Mouse (Mus musculus): Measurements from ENCODE around the gene Tmem151b. TPM values are rescaled to one million over a fixed set of nuclear protein-coding genes. Genes with fewer than 3 reads are reported as not detected.
A peak's percentile ranks its signal among the peaks of the same experiment; 100 is the strongest.

Tmem151b gene
- total and polyA plus RNA-seq, 2 experiments from 2014 or later: 32.2 to 79.2 TPM

- Histone ChIP-seq H3K36me3 (ENCODE audit: insufficient read depth) (no peaks in the 10 kb centered on the region), H3K9me3 (ENCODE audit: low read length) (no peaks in the 10 kb centered on the region), H3K27me3 (ENCODE audit: insufficient read depth, low read length) (no peaks in the 10 kb centered on the region), H3K27ac (ENCODE audit: low read depth, low read length) (no peak overlapping the region), H3K4me1 (ENCODE audit: insufficient read depth) (0 out of 2 replicates have a peak, but pooled peaks cover 6% of the 10 kb centered on the region), H3K4me2 (ENCODE audit: low read depth) (no peak overlapping the region), H3K4me3 (ENCODE audit: low read depth, low read length) (no peak overlapping the region), H3K9ac (no peak overlapping the region)
- TF ChIP-seq CTCF (IDR thresholded peaks at IDR 0.05; ENCODE audit: low read depth): no peak
- WGBS: 71% methylated on average over 16 of the region's 16 CpGs
- no peak for ATAC-seq
- DNase-seq: no peak
Measured at GRCm38 (mm10) chr17:45557998-45558862, 8.8 kb upstream of the Tmem151b start.

GRCm38 (mm10) chr17:45557246-45557824, 7.9 kb upstream of the Tmem151b start:
- H3K9me3 ChIP-seq (ENCODE audit: low read length): no peaks in the 10 kb centered on the region
- WGBS: 69% methylated on average over 7 of the region's 7 CpGs
- H3K4me2 ChIP-seq (ENCODE audit: low read depth): no peak overlapping the region
- no peaks in the 10 kb centered on the region for H3K36me3 ChIP-seq (ENCODE audit: insufficient read depth)
- H3K4me1 ChIP-seq (ENCODE audit: insufficient read depth): 0 out of 2 replicates have a peak, but pooled peaks cover 6% of the 10 kb centered on the region
- no peaks in the 10 kb centered on the region for H3K27me3 ChIP-seq (ENCODE audit: insufficient read depth, low read length)
- DNase-seq (no peak), ATAC-seq (no peak)
- H3K9ac ChIP-seq: no peak overlapping the region
- no peak overlapping the region for H3K27ac ChIP-seq (ENCODE audit: low read depth, low read length)
- TF ChIP-seq CTCF (IDR thresholded peaks at IDR 0.05; ENCODE audit: low read depth): no peak
- H3K4me3 ChIP-seq (ENCODE audit: low read depth, low read length): no peak overlapping the region

DNA sequence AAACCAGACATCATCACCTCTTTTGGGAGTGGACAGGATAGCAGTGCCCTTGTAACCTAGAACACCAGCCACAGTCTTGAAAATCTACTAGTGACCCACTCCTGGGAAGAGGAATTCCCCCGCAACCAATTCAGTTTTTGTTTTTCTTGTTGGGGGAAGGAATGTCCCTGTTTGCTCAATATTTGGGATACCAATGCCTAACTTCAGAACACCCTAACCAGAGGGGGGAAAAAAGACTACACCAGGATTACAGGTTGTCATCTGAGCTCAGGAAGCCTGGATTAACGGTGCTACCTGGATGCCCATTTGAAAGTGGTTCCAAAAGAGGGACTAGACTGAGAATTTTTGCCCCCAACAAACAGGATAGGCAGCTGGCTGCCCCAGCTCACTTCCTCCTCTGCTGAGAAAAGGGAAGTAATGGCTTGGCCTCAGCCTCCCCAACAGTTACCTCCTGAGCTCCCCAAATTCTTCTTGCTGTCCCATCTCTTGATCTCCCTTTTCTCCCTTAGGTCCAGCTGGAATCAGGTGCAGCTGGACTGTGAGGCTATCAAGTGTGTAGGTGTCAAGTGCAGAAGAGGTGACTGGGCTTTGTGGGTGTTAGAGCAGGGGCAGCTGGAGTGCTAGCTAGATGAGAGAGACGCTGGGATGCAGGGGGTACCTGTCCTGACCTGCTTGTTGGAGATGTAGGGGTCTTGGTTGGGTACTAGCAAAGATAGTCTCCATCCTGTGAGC, 7.2 kb upstream of the Tmem151b start:
- ATAC-seq (no peak), DNase-seq (no peak)
- TF ChIP-seq CTCF (IDR thresholded peaks at IDR 0.05; ENCODE audit: low read depth): no peak
- Histone ChIP-seq H3K9me3 (ENCODE audit: low read length) (no peaks in the 10 kb centered on the region), H3K4me3 (ENCODE audit: low read depth, low read length) (no peak overlapping the region), H3K36me3 (ENCODE audit: insufficient read depth) (no peaks in the 10 kb centered on the region), H3K27me3 (ENCODE audit: insufficient read depth, low read length) (no peaks in the 10 kb centered on the region), H3K4me1 (ENCODE audit: insufficient read depth) (0 out of 2 replicates have a peak, but pooled peaks cover 6% of the 10 kb centered on the region), H3K9ac (no peak overlapping the region), H3K4me2 (ENCODE audit: low read depth) (peak overlapping the region; percentile 93), H3K27ac (ENCODE audit: low read depth, low read length) (no peak overlapping the region)
- WGBS: 79% methylated on average over 3 of the region's 3 CpGs

- peak overlapping the region; percentile 53 for H3K4me3 ChIP-seq (ENCODE audit: low read depth, low read length)
- ATAC-seq (peak; percentile 4; the same call in 1 of the 2 replicates), DNase-seq (no peak)
- 0 out of 2 replicates have a peak, but pooled peaks cover 6% of the 10 kb centered on the region for H3K4me1 ChIP-seq (ENCODE audit: insufficient read depth)
- TF ChIP-seq CTCF (IDR thresholded peaks at IDR 0.05; ENCODE audit: low read depth): no peak
- H3K36me3 ChIP-seq (ENCODE audit: insufficient read depth): no peaks in the 10 kb centered on the region
- H3K4me2 ChIP-seq (ENCODE audit: low read depth): peak overlapping the region; percentile 93
- WGBS: 3% methylated on average over 14 of the region's 14 CpGs
- no peaks in the 10 kb centered on the region for H3K27me3 ChIP-seq (ENCODE audit: insufficient read depth, low read length)
- H3K27ac ChIP-seq (ENCODE audit: low read depth, low read length): no peak overlapping the region
- no peaks in the 10 kb centered on the region for H3K9me3 ChIP-seq (ENCODE audit: low read length)
- peak overlapping the region; percentile 56 for H3K9ac ChIP-seq
Measured at GRCm38 (mm10) chr17:45556107-45556489, 6.6 kb upstream of the Tmem151b start.

- no peaks in the 10 kb centered on the region for H3K9me3 ChIP-seq (ENCODE audit: low read length)
- H3K4me3 ChIP-seq (ENCODE audit: low read depth, low read length): peak within 1 kb of the TSS; percentile 53
- peak within 1 kb of the TSS; percentile 93 for H3K4me2 ChIP-seq (ENCODE audit: low read depth)
- peak within 1 kb of the TSS; percentile 56 for H3K9ac ChIP-seq
- ATAC-seq: peak; percentile 81
- peak; percentile 85 for DNase-seq
- 0 out of 2 replicates have a peak, but pooled peaks cover 6% of the 10 kb centered on the region for H3K4me1 ChIP-seq (ENCODE audit: insufficient read depth)
- TF ChIP-seq CTCF (IDR thresholded peaks at IDR 0.05; ENCODE audit: low read depth): no peak
- 5% methylated on average over 43 of the region's 45 CpGs for WGBS
- no peaks in the 10 kb centered on the region for H3K27me3 ChIP-seq (ENCODE audit: insufficient read depth, low read length)
- no peak within 1 kb of the TSS for H3K27ac ChIP-seq (ENCODE audit: low read depth, low read length)
- no peaks in the 10 kb centered on the region for H3K36me3 ChIP-seq (ENCODE audit: insufficient read depth)
Measured at GRCm38 (mm10) chr17:45555452-45556106, 6.1 kb upstream of the Tmem151b start, which contains the start of gene Nfkbie. Gene Nfkbie (plus strand): TSS chr17:45555703.

DNA sequence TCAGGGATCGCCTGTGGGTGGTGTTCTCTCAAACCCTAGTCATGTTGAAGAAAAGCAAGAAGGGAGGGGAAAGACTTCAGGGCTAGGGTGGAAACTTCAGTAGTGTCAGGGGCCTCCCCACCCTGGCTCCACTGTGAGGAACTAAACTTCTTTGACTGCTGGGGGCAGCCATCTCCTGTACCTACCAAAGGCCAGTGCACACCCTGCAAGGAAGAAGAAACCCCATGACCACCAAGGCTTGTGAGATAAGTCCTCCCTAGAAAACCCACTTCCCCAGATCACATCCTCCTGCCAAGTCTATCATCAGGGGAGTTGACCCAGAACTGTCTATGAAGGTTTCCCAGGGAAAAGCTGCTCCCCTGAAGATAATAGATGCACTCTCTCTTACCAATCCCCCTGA, 4.9 kb upstream of the Tmem151b start:
- Histone ChIP-seq H3K4me3 (ENCODE audit: low read depth, low read length) (no peak overlapping the region), H3K4me1 (ENCODE audit: insufficient read depth) (peaks cover 6% of the 10 kb centered on the region)
- no peak for TF ChIP-seq CTCF (IDR thresholded peaks at IDR 0.05; ENCODE audit: low read depth)

More for the DNA sequence above, 4.9 kb upstream of the Tmem151b start:
- 65% methylated on average over 1 of the region's 1 CpGs for WGBS
- Histone ChIP-seq H3K9ac (no peak overlapping the region), H3K36me3 (ENCODE audit: insufficient read depth) (no peaks in the 10 kb centered on the region), H3K9me3 (ENCODE audit: low read length) (no peaks in the 10 kb centered on the region), H3K27ac (ENCODE audit: low read depth, low read length) (no peak overlapping the region), H3K4me2 (ENCODE audit: low read depth) (no peak overlapping the region), H3K27me3 (ENCODE audit: insufficient read depth, low read length) (no peaks in the 10 kb centered on the region)
- ATAC-seq: no peak
- DNase-seq: no peak

Measured in forebrain, postnatal 0 days (tissue).